Comparison of ENCODE assay signal across 9 mouse cellular contexts in genomic region chr4:149571651-149572149, GRCm38 (mm10). TPM values are rescaled to one million over a fixed set of nuclear protein-coding genes. Genes with fewer than 3 reads are reported as not detected.
DNase-seq lines count a peak whose midpoint lies in the region; ATAC-seq lines count a peak whose summit lies in the region.
"Had no signal": no experiment of that assay in that cellular context is flagged by ENCODE, and none has a peak within 500 bp of the region (broad histone marks: within the 10 kb centered on the region; RNA-seq: fewer than 3 reads in every experiment).

No protein-coding gene starts in this region.

- H3K27me3 ChIP-seq in midbrain, embryonic 14.5 days (ENCODE audit: control insufficient read depth, insufficient read depth, low read length), result no peaks in the 10 kb centered on the region

- no peaks in the 10 kb centered on the region for H3K9me3 ChIP-seq in midbrain, embryonic 14.5 days (ENCODE audit: control insufficient read depth, low read length)

- no peaks in the 10 kb centered on the region for H3K36me3 ChIP-seq in midbrain, embryonic 14.5 days (ENCODE audit: control insufficient read depth, insufficient read depth, low read length)

- no peak overlapping the region for H3K9ac ChIP-seq in midbrain, embryonic 14.5 days (replicated peaks; ENCODE audit: low read length)
- H3K9ac ChIP-seq: liver, embryonic 14.5 days had no signal

- 60% methylated on average over 8 of the region's 8 CpGs for WGBS in midbrain, embryonic 14.5 days

- no peak overlapping the region for H3K27ac ChIP-seq in midbrain, embryonic 14.5 days (replicated peaks; ENCODE audit: low read depth, low read length)
- H3K27ac ChIP-seq: liver, embryonic 14.5 days had no signal

- H3K4me2 ChIP-seq in midbrain, embryonic 14.5 days (ENCODE audit: low read length), result no peak overlapping the region

- peaks cover 7% of the 10 kb centered on the region; the same call in 1 of the 2 replicates for H3K4me1 ChIP-seq in midbrain, embryonic 14.5 days (ENCODE audit: control insufficient read depth, insufficient read depth, low read length)

- no peak for ATAC-seq in midbrain, embryonic 14.5 days (ENCODE audit: low FRiP score, low TSS enrichment)

- H3K4me3 ChIP-seq in midbrain, embryonic 14.5 days (replicated peaks; ENCODE audit: low read depth, low read length), result no peak overlapping the region

- DNase-seq in 3134 (ENCODE audit: extremely low read depth, insufficient read length, low spot score), result peak; percentile 58
- peak; percentile 33 for DNase-seq in adrenal gland, adult 8-10 months
- DNase-seq in heart, adult 9 months (ENCODE audit: low spot score in 2 of 2), result peak; percentile 50 to 57
- peak; percentile 76 to 86 for DNase-seq in kidney, postnatal 4 days
- DNase-seq in liver, result no peak
- DNase-seq in midbrain, embryonic 14.5 days, result no peak
- DNase-seq in T-cell, adult 2 months (ENCODE audit: low spot score), result no peak
- no peak for DNase-seq in frontal cortex, postnatal 25 days (ENCODE audit: low spot score in 2 of 2)

RNA-seq across cellular contexts. Expression of gene Clstn1, which starts 14.6 kb away (rescaled TPM):
- 100 to 1,000 TPM; 106 to 164 (median 136) TPM for total RNA-seq in adrenal gland, adult 8-10 months (2022)
- polyA plus RNA-seq in midbrain, embryonic 14.5 days (2014; fragmentation: Nextera tagmentation; extraction: Ambion mirVana), result 104 and 117 TPM in 2 replicates

RNA-seq across cellular contexts. Expression of gene Ctnnbip1, which starts 53.7 kb away (rescaled TPM):
- total RNA-seq in adrenal gland, adult 8-10 months (2022), result 10 to 100 TPM; 25.3 to 34.5 (median 29.7) TPM
- 93.6 and 95.3 TPM in 2 replicates for polyA plus RNA-seq in midbrain, embryonic 14.5 days (2014; fragmentation: Nextera tagmentation; extraction: Ambion mirVana)

Comparison
In these comparisons a context has a peak if more than half of its experiments do, and no peak if none do; other contexts are left out.
1. DNase-seq: peak in 3134 (single experiment), adrenal gland, adult 8-10 months (single experiment), heart, adult 9 months (2 of 2) and kidney, postnatal 4 days (2 of 2); none in liver (single experiment), midbrain, embryonic 14.5 days (single experiment), T-cell, adult 2 months (single experiment) and frontal cortex, postnatal 25 days (0 of 2).